22 mouse cellular contexts compared by ENCODE assay signal in genomic region chr11:68883843-68884242, GRCm38 (mm10). TPM values are rescaled to one million over a fixed set of nuclear protein-coding genes. Genes with fewer than 3 reads are reported as not detected.
"Had no signal": no experiment of that assay in that cellular context is flagged by ENCODE, and none has a peak within 500 bp of the region (broad histone marks: within the 10 kb centered on the region; RNA-seq: fewer than 3 reads in every experiment).

No protein-coding gene starts in this region.

- H3K4me3 ChIP-seq: megakaryocyte, embryonic 14.5 days; midbrain, embryonic 13.5 days; midbrain, embryonic 15.5 days; neural tube, embryonic 12.5 days; stomach, embryonic 15.5 days had no signal

- H3K9me3 ChIP-seq: megakaryocyte, embryonic 14.5 days; midbrain, embryonic 13.5 days; midbrain, embryonic 15.5 days; neural tube, embryonic 12.5 days; stomach, embryonic 15.5 days had no signal

- H3K4me2 ChIP-seq: lung, embryonic 14.5 days; midbrain, embryonic 11.5 days; midbrain, embryonic 13.5 days; midbrain, embryonic 15.5 days; neural tube, embryonic 12.5 days; stomach, embryonic 15.5 days had no signal

- H3K27ac ChIP-seq: macrophage; midbrain, embryonic 13.5 days; midbrain, embryonic 15.5 days; neural tube, embryonic 12.5 days; stomach, embryonic 15.5 days; stomach, postnatal 0 days had no signal

- ATAC-seq: midbrain, embryonic 13.5 days; midbrain, embryonic 15.5 days had no signal

- H3K27me3 ChIP-seq: midbrain, embryonic 13.5 days; midbrain, embryonic 15.5 days; neural tube, embryonic 12.5 days; stomach, embryonic 15.5 days had no signal

- H3K36me3 ChIP-seq: midbrain, embryonic 13.5 days; midbrain, embryonic 15.5 days; neural tube, embryonic 12.5 days; stomach, embryonic 15.5 days had no signal

- H3K9ac ChIP-seq: lung, embryonic 14.5 days; midbrain, embryonic 13.5 days; midbrain, embryonic 15.5 days; neural tube, embryonic 12.5 days; stomach, embryonic 15.5 days had no signal

- DNase-seq: lung, adult 18-20 months; lung, embryonic 14.5 days; lung, postnatal 10 days; lung, postnatal 36 days; right cerebral cortex, postnatal 14 days; thymus, adult 2 months; thymus, postnatal 36 days had no signal

- H3K4me1 ChIP-seq: midbrain, embryonic 13.5 days; midbrain, embryonic 15.5 days; neural tube, embryonic 12.5 days; stomach, embryonic 15.5 days had no signal

RNA-seq across cellular contexts. Expression of gene Rnf222, which starts 4.5 kb away (rescaled TPM):
- total RNA-seq: megakaryocyte progenitor cell, adult 5-6 weeks; monocyte, adult 5-6 weeks; neutrophil, adult 5-6 weeks had no signal
- polyA plus RNA-seq: macrophage; midbrain, embryonic 15.5 days; midbrain, postnatal 0 days; neural tube, embryonic 14.5 days had no signal

RNA-seq across cellular contexts. Expression of gene Odf4, which starts 43.0 kb away (rescaled TPM):
- total RNA-seq: megakaryocyte progenitor cell, adult 5-6 weeks; monocyte, adult 5-6 weeks; neutrophil, adult 5-6 weeks had no signal
- polyA plus RNA-seq: lung, embryonic 14.5 days; lung, embryonic 16.5 days; macrophage; midbrain, embryonic 11.5 days; neural tube, embryonic 12.5 days; spleen, adult 2 months; stomach, embryonic 15.5 days; stomach, postnatal 0 days had no signal
